Mouse (Mus musculus): Measurements from ENCODE around the gene Kiss1. TPM values are rescaled to one million over a fixed set of nuclear protein-coding genes. Genes with fewer than 3 reads are reported as not detected.

The Kiss1 gene
- total RNA-seq, 2 experiments from 2014 or later, result not detected

DNA sequence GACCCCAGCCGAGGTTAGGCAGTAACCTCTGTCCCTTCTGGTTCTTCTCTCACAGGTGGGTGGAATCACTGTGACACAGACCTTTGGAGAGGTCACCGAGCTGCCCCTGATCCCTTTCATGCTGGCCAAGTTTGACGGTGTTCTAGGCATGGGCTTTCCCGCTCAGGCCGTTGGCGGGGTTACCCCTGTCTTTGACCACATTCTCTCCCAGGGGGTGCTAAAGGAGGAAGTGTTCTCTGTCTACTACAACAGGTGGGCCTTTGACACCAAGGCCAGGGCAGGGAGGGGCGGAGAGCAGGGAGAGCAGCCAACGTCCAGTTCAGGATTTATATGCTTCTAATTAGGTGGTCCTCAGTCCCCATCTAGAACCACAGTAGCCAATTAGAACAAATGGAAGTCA is 34.7 kb downstream of the Kiss1 start:
- ATAC-seq (replicated peaks; ENCODE audit: poor library complexity), result no peak

DNA sequence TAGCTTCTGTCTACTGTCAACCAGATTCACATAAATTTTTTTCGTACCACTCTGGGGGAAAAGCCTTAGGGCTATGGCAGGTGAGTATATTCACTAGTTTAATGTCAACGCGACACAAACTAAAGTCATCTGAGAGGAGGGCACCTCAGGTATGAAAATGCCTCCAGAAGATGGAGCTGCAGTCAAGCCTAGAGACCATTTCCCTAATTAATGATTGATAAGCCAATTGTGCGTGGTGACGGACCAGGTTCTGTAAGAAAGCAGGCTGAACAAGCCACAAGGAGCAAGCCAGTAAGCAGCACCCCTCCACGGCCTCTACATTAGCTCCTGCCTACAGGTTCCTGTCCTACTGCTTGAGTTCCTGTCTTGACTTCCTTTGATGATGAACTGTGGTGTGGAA is 39.3 kb downstream of the Kiss1 start:
- no peak for ATAC-seq (replicated peaks; ENCODE audit: poor library complexity)

DNA sequence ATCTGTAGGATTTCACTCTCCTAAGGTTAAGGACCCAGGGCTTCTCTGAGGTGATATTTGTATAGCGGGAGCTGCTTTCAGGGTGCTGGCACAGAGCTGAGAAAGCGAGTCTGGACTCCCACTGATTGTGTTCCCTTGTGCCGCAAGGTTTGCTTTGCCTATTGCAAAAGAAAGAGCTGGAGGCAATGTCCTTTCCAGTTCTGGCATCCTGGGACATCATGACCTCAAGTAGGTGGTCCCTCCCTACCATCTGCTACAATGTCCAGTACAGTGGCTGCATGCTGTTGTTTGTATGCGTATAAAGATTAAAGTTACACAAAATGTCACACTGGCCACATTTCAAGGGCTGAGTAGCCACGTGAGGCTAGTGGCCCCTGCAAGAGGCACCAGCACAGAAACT is 40.4 kb downstream of the Kiss1 start:
- ATAC-seq (replicated peaks; ENCODE audit: poor library complexity), result no peak

DNA sequence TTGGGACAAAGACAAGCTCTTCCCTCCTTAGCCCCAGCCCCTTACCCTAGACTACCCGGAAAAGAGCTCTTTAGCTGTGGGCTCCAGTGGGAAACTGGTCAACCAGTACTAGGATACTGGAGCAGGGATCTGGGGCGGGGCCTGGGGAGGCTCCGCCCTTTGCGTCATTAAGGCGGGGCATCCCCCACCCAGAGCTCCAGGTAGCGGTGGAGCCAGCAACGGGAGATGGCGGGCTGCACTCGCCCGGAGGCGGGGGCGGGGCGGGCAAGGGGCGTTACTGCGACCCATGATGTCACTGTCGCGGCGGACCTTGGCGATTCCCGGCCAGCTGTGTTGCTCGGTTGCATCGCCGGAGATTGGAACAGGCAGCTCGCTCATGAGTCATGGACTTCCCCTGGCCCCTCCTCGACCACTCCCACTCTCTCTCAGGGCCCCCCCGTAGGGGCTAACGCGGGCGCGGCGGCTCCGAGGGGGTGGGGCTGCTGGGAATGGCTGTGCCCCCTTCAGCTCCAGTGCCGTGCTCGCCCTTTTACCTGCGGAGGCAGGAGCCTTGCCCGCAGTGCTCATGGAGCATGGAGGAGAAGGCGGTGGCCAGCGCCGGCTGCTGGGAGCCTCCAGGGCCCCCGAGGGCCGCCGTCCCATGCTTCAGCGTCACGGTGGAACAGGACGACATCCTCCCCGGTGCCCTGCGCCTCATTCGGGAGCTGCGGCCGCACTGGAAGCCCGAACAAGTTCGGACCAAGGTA is 41.8 kb downstream of the Kiss1 start, which contains the start of gene Etnk2:
Gene Etnk2, plus strand, starts transcription at position 297 of the 746 bp plus-strand sequence.
- peak; percentile 61 for ATAC-seq (replicated peaks; ENCODE audit: poor library complexity)

DNA sequence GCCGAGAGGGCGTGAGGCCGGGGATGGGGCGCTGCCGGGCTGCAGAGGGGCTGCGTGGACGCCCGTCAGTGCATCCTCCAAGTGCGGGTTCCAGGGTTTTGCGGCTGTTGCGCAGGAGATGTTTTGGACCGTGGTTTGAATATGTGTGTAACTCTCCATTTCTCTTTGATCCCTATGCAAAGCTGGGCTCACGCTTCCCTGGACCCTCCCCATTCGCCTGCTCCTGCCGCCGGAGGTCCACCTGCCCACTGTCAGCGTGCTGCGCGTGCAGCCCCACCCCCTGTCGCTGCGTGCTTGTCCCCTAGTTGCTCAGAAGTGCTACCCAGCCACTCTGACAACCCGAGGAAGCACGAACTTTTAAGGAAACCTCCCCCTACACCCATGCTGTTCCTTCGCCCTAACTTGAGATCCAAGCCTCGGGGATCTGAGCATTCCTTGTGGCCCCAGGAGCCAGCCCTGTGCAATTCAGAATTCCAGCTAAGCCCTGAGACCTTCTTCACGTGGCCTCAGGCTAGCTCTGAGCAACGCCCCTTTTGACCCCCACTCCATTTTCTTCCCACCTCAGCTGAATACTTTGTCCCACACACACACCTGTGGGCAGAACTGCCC is 42.5 kb downstream of the Kiss1 start:
- ATAC-seq (replicated peaks; ENCODE audit: poor library complexity), result no peak

DNA sequence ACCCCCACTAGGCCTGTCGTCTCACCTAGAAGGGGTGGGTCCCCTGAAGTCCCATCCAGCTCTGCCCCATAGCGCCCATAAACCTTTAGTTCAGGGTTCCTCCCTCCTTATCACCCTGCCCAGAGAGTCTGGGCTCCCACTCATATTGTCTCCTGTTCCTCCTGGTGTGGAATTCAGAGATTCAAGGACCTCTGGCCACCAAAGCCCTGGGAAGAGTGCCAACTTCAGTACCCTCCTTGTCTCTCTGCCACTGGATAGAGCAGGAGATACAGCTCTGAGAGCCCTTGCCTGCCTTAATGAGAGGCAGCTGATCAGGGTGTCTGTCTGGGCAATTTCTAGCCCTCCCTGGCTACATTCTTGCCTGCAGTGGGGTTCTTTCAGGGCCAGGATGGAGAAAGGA is 43.2 kb downstream of the Kiss1 start:
- 0 out of 2 replicates have a peak, but pooled peaks have one; percentile 16 for ATAC-seq (replicated peaks; ENCODE audit: poor library complexity)

DNA sequence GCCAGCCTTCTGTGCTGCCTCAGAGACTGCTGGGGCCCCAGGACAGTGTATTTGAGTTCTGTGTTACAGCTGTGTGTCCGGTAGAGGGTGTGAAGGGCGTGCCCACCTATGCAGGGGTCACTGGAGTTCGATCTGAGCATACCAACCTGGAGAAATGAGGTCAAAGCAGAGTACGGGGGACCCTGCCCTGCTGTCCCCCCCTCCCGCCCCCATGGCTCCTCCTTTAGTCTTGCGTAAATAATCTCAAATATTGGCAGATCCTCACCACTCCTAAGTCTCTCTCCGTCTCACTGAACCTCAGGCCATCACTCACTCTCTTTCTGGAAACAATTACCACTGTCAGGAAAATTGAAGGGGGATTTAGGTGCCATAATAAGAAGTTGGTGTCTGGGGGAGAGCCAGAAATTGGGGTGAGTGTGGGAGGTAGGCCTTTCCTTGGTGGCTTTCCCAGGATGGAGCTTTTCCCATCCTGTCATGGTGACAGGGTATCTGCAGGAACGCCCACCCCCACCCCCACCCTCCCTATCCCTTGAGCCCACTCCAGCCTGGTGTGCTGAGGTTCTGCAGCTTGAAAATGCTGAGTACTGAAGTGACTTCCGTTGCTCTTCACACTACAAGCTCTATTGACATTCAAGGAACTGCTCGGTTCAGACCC is 45.4 kb downstream of the Kiss1 start:
- ATAC-seq (replicated peaks; ENCODE audit: poor library complexity), result no peak

DNA sequence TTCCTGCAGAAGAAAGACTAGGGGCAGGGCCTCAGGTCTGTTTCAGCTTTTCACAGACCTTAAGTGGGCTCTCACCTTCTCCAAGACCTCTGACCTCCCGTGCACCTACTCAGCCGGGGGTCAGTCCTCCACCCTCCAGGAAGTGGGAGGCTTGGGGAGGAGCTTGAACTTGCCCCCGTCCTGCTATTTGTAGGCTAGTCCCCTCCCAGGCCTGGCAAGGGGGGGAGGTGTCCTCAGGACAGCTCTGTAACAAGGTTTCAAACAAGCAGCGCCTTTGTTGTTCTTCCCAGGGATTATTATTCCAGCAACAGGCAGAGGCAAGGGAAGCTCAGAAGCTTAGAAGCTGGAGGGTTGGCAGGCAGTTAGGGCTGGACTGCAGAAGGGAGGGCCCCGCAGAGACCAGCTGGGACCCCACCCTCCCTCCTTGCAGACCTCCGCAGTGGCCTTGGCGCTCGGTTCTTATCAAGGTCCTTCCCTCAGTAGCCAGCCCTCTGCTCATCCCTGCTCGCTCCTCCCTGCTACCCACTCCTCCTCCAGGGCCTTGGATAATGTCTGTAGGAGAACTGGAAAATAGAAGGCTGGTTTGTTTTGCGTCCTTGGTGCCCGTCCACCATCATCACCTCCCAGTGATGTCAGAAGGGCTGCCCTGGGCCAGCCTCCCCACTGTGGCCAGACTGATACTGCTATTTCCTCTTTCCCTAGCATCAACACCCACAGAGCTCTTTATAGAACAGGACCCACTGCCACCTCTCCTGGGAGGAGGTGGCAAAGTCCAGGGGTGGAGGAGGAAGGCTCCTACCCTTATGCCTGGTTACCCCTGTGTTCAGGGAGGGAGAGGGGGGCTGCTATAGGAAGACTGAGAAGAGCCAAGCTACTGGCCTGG is 46.2 kb downstream of the Kiss1 start:
- ATAC-seq (replicated peaks; ENCODE audit: poor library complexity), result peak; percentile 41

DNA sequence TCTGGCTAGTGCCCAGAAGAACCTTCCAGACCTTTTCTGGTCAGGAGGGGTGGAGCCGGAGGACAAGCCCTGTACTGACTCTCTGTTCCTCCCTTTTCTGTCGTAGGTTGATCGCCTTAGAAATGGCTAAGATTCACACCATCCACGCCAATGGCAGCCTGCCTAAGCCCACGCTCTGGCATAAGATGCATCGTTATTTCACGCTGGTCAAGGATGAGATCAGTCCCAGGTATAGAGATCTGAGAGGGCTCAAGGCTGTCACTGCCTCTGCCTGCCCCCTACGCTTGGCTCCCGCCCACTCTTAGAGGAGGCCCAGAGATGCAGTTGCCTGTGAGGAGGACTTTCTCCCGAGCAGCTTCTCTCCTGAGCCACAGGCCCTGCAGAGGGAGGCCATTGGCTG is 47.0 kb downstream of the Kiss1 start:
- ATAC-seq (replicated peaks; ENCODE audit: poor library complexity), result no peak

DNA sequence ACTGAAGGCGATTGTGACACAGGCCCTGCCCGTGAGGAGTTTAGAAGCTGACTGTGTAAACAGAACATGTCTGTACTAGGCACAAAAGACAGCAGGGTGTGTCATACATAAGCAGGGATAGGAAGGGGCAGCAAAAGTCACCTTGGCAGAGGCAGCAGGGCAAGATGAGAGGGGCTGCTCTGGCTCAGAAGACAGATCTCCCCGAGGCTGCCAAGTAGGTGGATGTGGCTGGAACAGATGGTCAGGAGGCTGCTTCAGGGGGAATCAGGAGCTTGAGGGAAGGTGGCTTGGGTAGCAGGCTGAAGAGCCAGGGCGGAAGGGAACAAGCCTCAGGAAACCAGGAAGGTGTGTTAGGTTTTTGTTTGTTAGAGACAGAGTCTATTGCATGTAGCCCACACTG is 48.7 kb downstream of the Kiss1 start:
- no peak for ATAC-seq (replicated peaks; ENCODE audit: poor library complexity)

DNA sequence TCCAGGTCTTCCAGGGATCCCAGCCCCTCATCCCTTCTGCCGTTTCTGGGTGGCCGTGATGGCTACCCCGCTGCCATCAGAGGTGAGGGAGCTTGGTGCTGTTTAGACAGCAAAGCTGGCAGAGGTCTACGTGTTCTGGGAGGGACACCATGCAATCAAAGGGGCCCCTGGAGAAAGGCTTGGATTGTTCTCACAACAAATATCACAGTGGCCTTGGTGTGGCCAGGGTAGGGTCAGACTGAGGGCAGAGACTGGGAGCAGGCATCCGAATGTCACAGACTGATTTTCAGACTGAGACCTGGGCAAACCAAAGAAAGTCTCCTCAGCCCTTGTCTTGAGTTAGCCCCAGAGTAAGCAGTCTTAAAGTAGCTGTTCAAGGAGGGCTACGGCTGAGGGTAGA is 49.8 kb downstream of the Kiss1 start:
- ATAC-seq (replicated peaks; ENCODE audit: poor library complexity), result no peak

DNA sequence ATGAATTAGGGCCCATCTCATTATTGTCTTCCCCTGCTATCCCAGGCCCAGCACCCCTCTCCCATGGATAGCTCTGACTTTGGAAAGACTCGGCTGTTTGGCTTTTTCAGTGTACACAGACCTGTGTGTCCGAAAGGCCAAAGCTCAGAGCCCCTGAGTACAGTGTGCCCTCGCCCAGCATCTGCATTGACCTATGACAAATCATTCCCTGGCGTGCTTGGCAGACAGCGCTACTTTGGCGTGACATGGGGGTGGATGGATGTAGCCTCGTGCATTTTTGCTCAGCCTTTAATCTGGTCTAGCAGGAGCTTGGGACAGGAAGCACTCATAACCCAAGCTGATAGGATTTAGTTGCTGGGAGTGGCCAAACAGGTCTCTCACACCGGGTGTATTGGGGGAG is 50.4 kb downstream of the Kiss1 start:
- no peak for ATAC-seq (replicated peaks; ENCODE audit: poor library complexity)

DNA sequence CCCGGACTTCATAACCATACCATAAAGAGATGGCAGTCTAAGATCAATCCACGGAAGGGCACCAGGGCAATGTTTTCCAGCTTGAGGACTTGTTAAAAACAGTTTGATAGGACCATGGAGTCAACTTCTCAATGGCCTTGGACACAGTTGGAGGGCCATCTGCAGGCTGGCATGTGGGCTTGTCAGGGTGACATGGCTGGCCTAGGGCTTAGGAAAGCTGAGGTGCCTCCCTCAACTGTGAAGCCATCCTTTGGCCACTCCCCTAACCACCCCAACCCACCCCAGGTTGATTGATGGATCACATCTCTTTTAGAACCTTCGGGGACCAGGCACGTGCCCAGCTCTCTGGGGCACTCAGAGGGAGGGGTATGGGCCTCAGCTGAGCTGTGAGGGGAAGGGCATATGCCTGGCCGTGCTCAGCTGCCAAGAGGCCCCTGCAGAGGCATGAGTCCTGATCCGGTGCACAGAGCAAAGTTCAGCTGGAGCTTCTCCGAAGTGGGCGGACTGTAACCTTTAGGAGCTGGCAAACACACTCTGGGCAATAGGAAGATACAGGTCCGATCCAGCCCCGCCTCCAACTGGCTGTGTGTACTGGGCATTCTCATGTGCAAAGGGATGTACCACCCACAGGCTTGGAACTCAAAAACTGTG is 54.1 kb downstream of the Kiss1 start:
- ATAC-seq (replicated peaks; ENCODE audit: poor library complexity), result no peak

DNA sequence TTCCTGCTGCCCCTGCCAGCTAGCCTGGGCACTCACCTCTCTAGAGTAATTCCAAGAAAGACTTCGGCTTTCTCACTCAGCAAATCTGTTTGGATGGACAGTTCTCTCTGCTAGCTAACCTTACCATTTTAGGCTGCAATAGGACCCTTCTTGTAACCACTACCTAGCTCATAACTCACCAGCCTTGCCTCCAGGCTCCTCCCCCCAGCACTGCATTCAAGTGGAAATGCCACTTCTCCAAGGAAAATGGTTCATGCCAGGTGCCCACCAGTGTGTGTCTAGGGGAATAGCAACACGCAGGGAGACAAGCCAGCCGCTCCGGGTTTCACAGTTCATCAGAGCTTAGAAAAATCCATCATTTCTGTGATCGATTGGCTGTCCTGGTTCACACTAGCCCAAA is 55.9 kb downstream of the Kiss1 start:
- no peak for ATAC-seq (replicated peaks; ENCODE audit: poor library complexity)

Other genes starting within 250 kb of the Kiss1 start
- gene Ppp1r15b, start 190.7 kb upstream of the Kiss1 start, total RNA-seq (2015), result 54.1 and 60.2 TPM in 2 replicates
- gene Ppp1r15b, start 190.7 kb upstream of the Kiss1 start, total RNA-seq (2017), result 86.1 and 90.7 TPM in 2 replicates
- 0.42 and 1.8 TPM in 2 replicates for gene Plekha6, start 157.7 kb upstream of the Kiss1 start, total RNA-seq (2015)
- gene Plekha6, start 157.7 kb upstream of the Kiss1 start, total RNA-seq (2017), result 1.1 and 2.2 TPM in 2 replicates
- gene Golt1a, start 12.1 kb upstream of the Kiss1 start, total RNA-seq (2015), result not detected in 2 replicates
- gene Golt1a, start 12.1 kb upstream of the Kiss1 start, total RNA-seq (2017), result not detected in 2 replicates
- gene Ren1, start 28.6 kb downstream of the Kiss1 start, total RNA-seq (2015), result not detected in 2 replicates
- not detected in 2 replicates for gene Ren1, start 28.6 kb downstream of the Kiss1 start, total RNA-seq (2017)
- gene Etnk2, start 41.7 kb downstream of the Kiss1 start, total RNA-seq (2015), result not detected in 2 replicates
- gene Etnk2, start 41.7 kb downstream of the Kiss1 start, total RNA-seq (2017), result not detected in 2 replicates
- 3.5 and 3.8 TPM in 2 replicates for gene Sox13, start 102.5 kb downstream of the Kiss1 start, total RNA-seq (2015)
- gene Sox13, start 102.5 kb downstream of the Kiss1 start, total RNA-seq (2017), result 0.98 and 2.2 TPM in 2 replicates

Data from megakaryocyte progenitor cell, adult 5-6 weeks (primary cell).